Mouse (Mus musculus): ENCODE measurements around the gene Lactb. TPM values are rescaled to one million over a fixed set of nuclear protein-coding genes. Genes with fewer than 3 reads are reported as not detected.
A peak's percentile ranks its signal among the peaks of the same experiment; 100 is the strongest.

Gene Lactb
- polyA plus RNA-seq (2015; fragmentation: Nextera tagmentation; extraction: Ambion mirVana), result 10.2 and 11.1 TPM in 2 replicates

- peak; percentile 99 for ATAC-seq
- H3K9ac ChIP-seq (ENCODE audit: low read depth, low read length), result peak within 1 kb of the TSS; percentile 85
- H3K9me3 ChIP-seq (replicated peaks; ENCODE audit: control insufficient read depth, low read length, poor library complexity, severe bottlenecking), result no peaks in the 10 kb centered on the region
- H3K4me2 ChIP-seq (ENCODE audit: low read length), result peak within 1 kb of the TSS; percentile 63
- WGBS, result under 1% methylated on average over 23 of the region's 32 CpGs
- H3K27ac ChIP-seq (ENCODE audit: low read length), result peak within 1 kb of the TSS; percentile 90
- peaks cover 10% of the 10 kb centered on the region for H3K4me1 ChIP-seq (ENCODE audit: control insufficient read depth, insufficient read depth, low read length)
- peaks cover 6% of the 10 kb centered on the region for H3K36me3 ChIP-seq (ENCODE audit: control insufficient read depth, insufficient read depth, low read length)
- H3K4me3 ChIP-seq (ENCODE audit: low read depth, low read length), result peak within 1 kb of the TSS; percentile 77
- no peaks in the 10 kb centered on the region for H3K27me3 ChIP-seq (ENCODE audit: control insufficient read depth, insufficient read depth, low read depth, low read length)
These were observed at the start of gene Lactb for GRCm38 (mm10) chr9:66975239-66975645. Gene Lactb, minus strand, starts transcription at chr9:66975484.

- H3K4me2 ChIP-seq (ENCODE audit: low read length), result no peak overlapping the region
- H3K4me1 ChIP-seq (ENCODE audit: control insufficient read depth, insufficient read depth, low read length), result no peaks in the 10 kb centered on the region
- H3K27ac ChIP-seq (ENCODE audit: low read length), result no peak overlapping the region
- H3K27me3 ChIP-seq (ENCODE audit: control insufficient read depth, insufficient read depth, low read depth, low read length), result no peaks in the 10 kb centered on the region
- no peaks in the 10 kb centered on the region for H3K9me3 ChIP-seq (replicated peaks; ENCODE audit: control insufficient read depth, low read length, poor library complexity, severe bottlenecking)
- no peak overlapping the region for H3K4me3 ChIP-seq (ENCODE audit: low read depth, low read length)
- H3K36me3 ChIP-seq (ENCODE audit: control insufficient read depth, insufficient read depth, low read length), result peaks cover 5% of the 10 kb centered on the region; the same call in 1 of the 2 replicates
- H3K9ac ChIP-seq (ENCODE audit: low read depth, low read length), result no peak overlapping the region
- WGBS, result 97% methylated on average over 9 of the region's 9 CpGs
- no peak for ATAC-seq
These were observed 48.1 kb upstream of the Lactb start for GRCm38 (mm10) chr9:67023371-67023770.

GRCm38 (mm10) chr9:67020063-67020462 is 44.8 kb upstream of the Lactb start:
- Histone ChIP-seq H3K36me3 (ENCODE audit: control insufficient read depth, insufficient read depth, low read length) (0 out of 2 replicates have a peak, but pooled peaks cover 2% of the 10 kb centered on the region), H3K9ac (ENCODE audit: low read depth, low read length) (no peak overlapping the region)
- WGBS, result 83% methylated on average over 2 of the region's 2 CpGs

GRCm38 (mm10) chr9:67013501-67013900 is 38.2 kb upstream of the Lactb start:
- no peak for ATAC-seq
- 77% methylated on average over 2 of the region's 2 CpGs for WGBS

More at GRCm38 (mm10) chr9:67020063-67020462, 44.8 kb upstream of the Lactb start:
- Histone ChIP-seq H3K4me2 (ENCODE audit: low read length) (no peak overlapping the region), H3K4me1 (ENCODE audit: control insufficient read depth, insufficient read depth, low read length) (no peaks in the 10 kb centered on the region), H3K4me3 (ENCODE audit: low read depth, low read length) (no peak overlapping the region), H3K9me3 (replicated peaks; ENCODE audit: control insufficient read depth, low read length, poor library complexity, severe bottlenecking) (no peaks in the 10 kb centered on the region), H3K27ac (ENCODE audit: low read length) (no peak overlapping the region), H3K27me3 (ENCODE audit: control insufficient read depth, insufficient read depth, low read depth, low read length) (no peaks in the 10 kb centered on the region)
- no peak for ATAC-seq

GRCm38 (mm10) chr9:67012470-67012869 is 37.2 kb upstream of the Lactb start:
- no peak overlapping the region for H3K27ac ChIP-seq (ENCODE audit: low read length)
- H3K9me3 ChIP-seq (replicated peaks; ENCODE audit: control insufficient read depth, low read length, poor library complexity, severe bottlenecking), result no peaks in the 10 kb centered on the region
- H3K4me2 ChIP-seq (ENCODE audit: low read length), result no peak overlapping the region
- H3K36me3 ChIP-seq (ENCODE audit: control insufficient read depth, insufficient read depth, low read length), result no peaks in the 10 kb centered on the region
- H3K4me3 ChIP-seq (ENCODE audit: low read depth, low read length), result no peak overlapping the region
- H3K27me3 ChIP-seq (ENCODE audit: control insufficient read depth, insufficient read depth, low read depth, low read length), result no peaks in the 10 kb centered on the region
- ATAC-seq, result no peak
- 56% methylated on average over 3 of the region's 3 CpGs for WGBS
- no peaks in the 10 kb centered on the region for H3K4me1 ChIP-seq (ENCODE audit: control insufficient read depth, insufficient read depth, low read length)
- no peak overlapping the region for H3K9ac ChIP-seq (ENCODE audit: low read depth, low read length)

More at GRCm38 (mm10) chr9:67013501-67013900, 38.2 kb upstream of the Lactb start:
- Histone ChIP-seq H3K9ac (ENCODE audit: low read depth, low read length) (no peak overlapping the region), H3K4me2 (ENCODE audit: low read length) (no peak overlapping the region), H3K27ac (ENCODE audit: low read length) (no peak overlapping the region), H3K36me3 (ENCODE audit: control insufficient read depth, insufficient read depth, low read length) (no peaks in the 10 kb centered on the region), H3K4me1 (ENCODE audit: control insufficient read depth, insufficient read depth, low read length) (no peaks in the 10 kb centered on the region), H3K9me3 (replicated peaks; ENCODE audit: control insufficient read depth, low read length, poor library complexity, severe bottlenecking) (no peaks in the 10 kb centered on the region), H3K27me3 (ENCODE audit: control insufficient read depth, insufficient read depth, low read depth, low read length) (no peaks in the 10 kb centered on the region), H3K4me3 (ENCODE audit: low read depth, low read length) (no peak overlapping the region)

- Histone ChIP-seq H3K36me3 (ENCODE audit: control insufficient read depth, insufficient read depth, low read length) (no peaks in the 10 kb centered on the region), H3K9me3 (replicated peaks; ENCODE audit: control insufficient read depth, low read length, poor library complexity, severe bottlenecking) (no peaks in the 10 kb centered on the region), H3K4me2 (ENCODE audit: low read length) (no peak overlapping the region), H3K4me3 (ENCODE audit: low read depth, low read length) (no peak overlapping the region), H3K27me3 (ENCODE audit: control insufficient read depth, insufficient read depth, low read depth, low read length) (no peaks in the 10 kb centered on the region), H3K4me1 (ENCODE audit: control insufficient read depth, insufficient read depth, low read length) (no peaks in the 10 kb centered on the region), H3K27ac (ENCODE audit: low read length) (no peak overlapping the region), H3K9ac (ENCODE audit: low read depth, low read length) (no peak overlapping the region)
- ATAC-seq, result no peak
- 87% methylated on average over 9 of the region's 9 CpGs for WGBS
These were observed 36.2 kb upstream of the Lactb start for GRCm38 (mm10) chr9:67011483-67011882.

GRCm38 (mm10) chr9:67008781-67009180 is 33.5 kb upstream of the Lactb start:
- no peak for ATAC-seq

GRCm38 (mm10) chr9:67006376-67006775 is 31.1 kb upstream of the Lactb start:
- H3K4me2 ChIP-seq (ENCODE audit: low read length), result no peak overlapping the region
- no peaks in the 10 kb centered on the region for H3K9me3 ChIP-seq (replicated peaks; ENCODE audit: control insufficient read depth, low read length, poor library complexity, severe bottlenecking)
- H3K9ac ChIP-seq (ENCODE audit: low read depth, low read length), result no peak overlapping the region
- no peak for ATAC-seq
- no peaks in the 10 kb centered on the region for H3K4me1 ChIP-seq (ENCODE audit: control insufficient read depth, insufficient read depth, low read length)
- H3K36me3 ChIP-seq (ENCODE audit: control insufficient read depth, insufficient read depth, low read length), result no peaks in the 10 kb centered on the region
- H3K27ac ChIP-seq (ENCODE audit: low read length), result no peak overlapping the region
- 90% methylated on average over 4 of the region's 4 CpGs for WGBS
- H3K4me3 ChIP-seq (ENCODE audit: low read depth, low read length), result no peak overlapping the region
- no peaks in the 10 kb centered on the region for H3K27me3 ChIP-seq (ENCODE audit: control insufficient read depth, insufficient read depth, low read depth, low read length)

More at GRCm38 (mm10) chr9:67008781-67009180, 33.5 kb upstream of the Lactb start:
- no peak overlapping the region for H3K4me3 ChIP-seq (ENCODE audit: low read depth, low read length)
- 56% methylated on average over 11 of the region's 11 CpGs for WGBS
- H3K4me1 ChIP-seq (ENCODE audit: control insufficient read depth, insufficient read depth, low read length), result no peaks in the 10 kb centered on the region
- no peak overlapping the region for H3K9ac ChIP-seq (ENCODE audit: low read depth, low read length)
- H3K4me2 ChIP-seq (ENCODE audit: low read length), result no peak overlapping the region
- H3K36me3 ChIP-seq (ENCODE audit: control insufficient read depth, insufficient read depth, low read length), result no peaks in the 10 kb centered on the region
- no peaks in the 10 kb centered on the region for H3K9me3 ChIP-seq (replicated peaks; ENCODE audit: control insufficient read depth, low read length, poor library complexity, severe bottlenecking)
- no peaks in the 10 kb centered on the region for H3K27me3 ChIP-seq (ENCODE audit: control insufficient read depth, insufficient read depth, low read depth, low read length)
- H3K27ac ChIP-seq (ENCODE audit: low read length), result no peak overlapping the region

- Histone ChIP-seq H3K27me3 (ENCODE audit: control insufficient read depth, insufficient read depth, low read depth, low read length) (no peaks in the 10 kb centered on the region), H3K4me1 (ENCODE audit: control insufficient read depth, insufficient read depth, low read length) (no peaks in the 10 kb centered on the region), H3K9ac (ENCODE audit: low read depth, low read length) (no peak overlapping the region), H3K27ac (ENCODE audit: low read length) (no peak overlapping the region; the same call in 1 of the 2 replicates), H3K4me3 (ENCODE audit: low read depth, low read length) (no peak overlapping the region), H3K9me3 (replicated peaks; ENCODE audit: control insufficient read depth, low read length, poor library complexity, severe bottlenecking) (no peaks in the 10 kb centered on the region), H3K4me2 (ENCODE audit: low read length) (no peak overlapping the region), H3K36me3 (ENCODE audit: control insufficient read depth, insufficient read depth, low read length) (no peaks in the 10 kb centered on the region)
- ATAC-seq, result no peak
- WGBS, result 76% methylated on average over 11 of the region's 11 CpGs
These were observed 30.0 kb upstream of the Lactb start for GRCm38 (mm10) chr9:67005161-67005742.
